Mouse (Mus musculus) intestine, postnatal 0 days (tissue): ENCODE data around the gene Adarb2. TPM values are rescaled to one million over a fixed set of nuclear protein-coding genes. Genes with fewer than 3 reads are reported as not detected.

Experiments
- ATAC-seq: fragments of 200-750 bp; cut with Nextera tagmentation; 2 replicates; pipeline ENCODE4 v1.8.0; 2017; ENCODE audit warnings: mild to moderate bottlenecking, moderate TSS enrichment, moderate library complexity
- H3K27ac ChIP-seq: fragments of 300-500 bp; sonication (generic); 2 replicates; pipeline ENCODE4 v1.5.1; 2014; ENCODE audit warnings: mild to moderate bottlenecking, low read depth, low read length, moderate library complexity
- H3K27me3 ChIP-seq: fragments of 300-500 bp; sonication (generic); replicated peaks from 2 replicates; pipeline ENCODE4 v1.6.1; 2014; ENCODE audit warnings: low read length, mixed read lengths; ENCODE audit not compliant: control insufficient read depth, insufficient read depth
- H3K36me3 ChIP-seq: fragments of 300-500 bp; sonication (generic); 2 replicates; pipeline ENCODE4 v1.6.1; 2014; ENCODE audit warnings: mild to moderate bottlenecking, moderate library complexity; ENCODE audit not compliant: control insufficient read depth, insufficient read depth
- H3K4me1 ChIP-seq: fragments of 300-500 bp; sonication (generic); replicated peaks from 2 replicates; pipeline ENCODE4 v1.6.1; 2014; ENCODE audit warnings: antibody characterized with exemption, low read length, mixed read lengths; ENCODE audit not compliant: control insufficient read depth, insufficient read depth
- H3K4me2 ChIP-seq: fragments of 300-500 bp; sonication (generic); replicated peaks from 2 replicates; pipeline ENCODE4 v1.6.1; 2014; ENCODE audit warnings: low read depth, mild to moderate bottlenecking, moderate library complexity
- H3K4me3 ChIP-seq: fragments of 300-500 bp; sonication (generic); 2 replicates; pipeline ENCODE4 v1.5.1; 2014; ENCODE audit warnings: low read depth, low read length
- H3K9ac ChIP-seq: fragments of 300-500 bp; sonication (generic); 2 replicates; pipeline ENCODE4 v1.6.1; 2014; ENCODE audit warnings: mild to moderate bottlenecking, low read depth, low read length
- H3K9me3 ChIP-seq: fragments of 300-500 bp; sonication (generic); 2 replicates; pipeline ENCODE4 v1.6.1; 2016; ENCODE audit warnings: mixed run types; ENCODE audit not compliant: control insufficient read depth
- CTCF ChIP-seq: sonication (generic); IDR thresholded peaks from 2 replicates; pipeline ENCODE4 v1.5.1; 2016; ENCODE audit warnings: low read depth, mild to moderate bottlenecking, control low read depth, antibody characterized with exemption, moderate library complexity
- WGBS: fragments of 180-500 bp; shearing (Covaris S2); extraction: QIAGEN DNeasy Blood & Tissue Kit; methylation state at CpG from one replicate; pipeline ENCODE4 v1.1.7; 2014; 5-methylcytosine and 5-hydroxymethylcytosine counted together
- polyA plus RNA-seq: library from polyadenylated mRNA; unstranded; fragments of >200 nt; fragmentation: Nextera tagmentation; extraction: Ambion mirVana; gene quantifications from 2 replicates; pipeline ENCODE4 v1.2.1, GENCODE M21; 2015

Gene Adarb2
- polyA plus RNA-seq, 1 experiment from 2014 or later, result 0.14 TPM

DNA sequence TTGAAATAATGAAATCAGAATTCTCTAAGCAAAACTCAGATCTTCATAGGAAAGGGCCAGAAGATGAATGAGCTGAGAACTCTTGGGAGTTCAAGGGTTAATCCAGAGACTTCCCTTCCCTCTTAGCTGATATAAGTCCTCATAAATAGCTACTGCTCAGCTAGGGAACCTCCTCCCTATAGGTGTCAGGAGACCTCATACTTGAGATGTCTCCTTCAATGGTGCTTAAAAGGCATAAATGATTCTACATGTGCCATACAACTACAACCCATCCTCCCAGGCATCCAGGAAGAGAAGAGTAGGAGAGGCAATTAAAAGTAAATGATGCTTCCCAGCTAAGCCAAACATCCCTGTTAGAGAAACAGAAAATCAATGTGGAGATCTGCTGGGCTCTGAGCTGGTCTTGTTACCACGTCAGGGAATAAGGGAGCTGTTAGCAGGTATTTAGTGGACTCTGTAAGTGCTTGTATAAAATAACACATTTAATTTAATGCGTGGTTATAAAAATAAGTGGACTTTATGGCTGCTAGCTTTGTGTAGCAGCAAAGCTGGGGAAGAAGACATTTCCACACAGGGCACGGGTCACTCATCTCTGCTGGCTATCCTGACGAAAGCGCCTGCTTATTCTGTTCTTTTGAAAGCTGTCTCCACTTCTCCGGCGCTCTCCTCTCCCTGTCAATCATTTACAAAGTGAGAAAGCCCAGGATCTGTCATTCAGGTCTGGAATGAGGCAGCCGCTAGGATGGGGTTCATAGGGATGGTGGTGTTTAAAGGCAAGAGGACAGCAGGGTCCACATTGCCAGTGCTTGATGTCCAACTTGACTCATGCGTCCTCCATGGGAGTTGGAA lies 331.8 kb downstream of the Adarb2 start:
- H3K27ac ChIP-seq, result no peak overlapping the region
- H3K4me2 ChIP-seq, result no peak overlapping the region
- TF ChIP-seq CTCF, result no peak
- no peak for ATAC-seq
- no peak overlapping the region for H3K4me3 ChIP-seq
- H3K9me3 ChIP-seq, result no peaks in the 10 kb centered on the region
- no peaks in the 10 kb centered on the region for H3K4me1 ChIP-seq
- no peaks in the 10 kb centered on the region for H3K36me3 ChIP-seq
- H3K27me3 ChIP-seq, result no peaks in the 10 kb centered on the region
- H3K9ac ChIP-seq, result no peak overlapping the region
- 61% methylated on average over 9 of the region's 9 CpGs for WGBS

DNA sequence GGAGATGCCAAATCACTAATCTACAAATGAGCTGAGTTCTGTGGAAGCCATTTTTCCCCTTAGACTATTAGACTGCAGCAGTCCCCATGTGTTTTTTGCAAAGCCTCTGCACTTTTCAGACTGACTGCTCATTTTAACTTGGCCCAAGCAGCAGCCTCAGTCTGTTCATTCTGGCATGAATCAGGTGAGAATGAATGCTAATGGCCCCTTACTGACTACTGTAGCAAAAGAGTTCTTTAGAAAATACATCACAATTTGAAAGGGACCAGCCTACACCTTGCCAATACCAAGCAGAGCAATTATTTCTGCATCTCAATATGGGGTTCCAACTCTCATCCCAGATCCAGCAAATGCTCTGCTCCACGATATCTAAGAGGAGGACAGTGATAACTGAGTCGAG lies 335.8 kb downstream of the Adarb2 start:
- H3K27ac ChIP-seq, result no peak overlapping the region
- no peak overlapping the region for H3K4me2 ChIP-seq
- H3K27me3 ChIP-seq, result no peaks in the 10 kb centered on the region
- no peak overlapping the region for H3K4me3 ChIP-seq
- no peaks in the 10 kb centered on the region for H3K36me3 ChIP-seq
- H3K9me3 ChIP-seq, result no peaks in the 10 kb centered on the region
- no peak for ATAC-seq
- no peak for TF ChIP-seq CTCF
- no peak overlapping the region for H3K9ac ChIP-seq
- no peaks in the 10 kb centered on the region for H3K4me1 ChIP-seq
- 94% methylated on average over 2 of the region's 2 CpGs for WGBS

DNA sequence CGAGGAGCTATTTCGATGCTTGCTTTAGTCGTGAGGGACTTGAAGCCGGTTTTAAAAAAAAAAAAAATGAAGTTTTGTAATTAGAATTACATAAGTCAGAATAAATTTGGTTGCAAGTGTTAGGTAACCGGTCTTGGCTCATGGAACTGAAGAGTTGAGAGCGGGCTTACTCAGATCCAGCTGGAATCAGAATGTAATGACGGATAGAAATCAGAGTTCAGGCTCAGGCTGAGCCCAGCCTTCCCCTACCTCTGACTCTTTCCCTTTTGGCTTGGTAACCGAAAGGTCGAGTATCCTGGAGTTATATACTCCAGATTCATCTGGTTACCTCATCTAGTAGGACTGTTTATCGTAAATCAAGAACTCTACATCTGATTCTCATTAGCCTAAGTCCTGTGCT lies 336.2 kb downstream of the Adarb2 start:
- Histone ChIP-seq H3K4me1 (no peaks in the 10 kb centered on the region), H3K27ac (no peak overlapping the region), H3K4me2 (no peak overlapping the region), H3K27me3 (no peaks in the 10 kb centered on the region), H3K9ac (no peak overlapping the region), H3K4me3 (no peak overlapping the region), H3K9me3 (no peaks in the 10 kb centered on the region), H3K36me3 (no peaks in the 10 kb centered on the region)
- no peak for ATAC-seq
- no peak for TF ChIP-seq CTCF
- WGBS, result 88% methylated on average over 10 of the region's 10 CpGs

DNA sequence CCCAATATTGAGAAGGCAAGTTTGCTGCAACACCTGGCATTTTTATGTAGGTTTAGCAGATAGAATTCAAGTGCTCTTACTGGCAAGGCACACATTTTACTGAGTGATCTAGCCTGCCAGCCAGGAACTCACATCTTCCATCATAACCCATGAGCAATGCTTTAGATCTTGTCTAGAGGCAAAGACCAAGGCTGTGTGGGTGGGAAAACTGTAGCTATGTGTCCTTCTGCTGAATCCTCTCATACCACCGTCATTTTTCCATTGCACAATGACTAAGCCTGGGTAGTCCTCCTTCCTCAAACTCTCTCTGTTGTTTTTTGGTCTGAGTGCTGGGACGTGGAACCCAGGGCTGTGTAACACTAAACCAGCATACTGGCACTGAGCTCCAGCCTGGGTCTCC lies 340.0 kb downstream of the Adarb2 start:
- Histone ChIP-seq H3K36me3 (no peaks in the 10 kb centered on the region), H3K4me2 (no peak overlapping the region), H3K9me3 (no peaks in the 10 kb centered on the region), H3K9ac (no peak overlapping the region), H3K4me1 (no peaks in the 10 kb centered on the region), H3K27me3 (no peaks in the 10 kb centered on the region), H3K27ac (no peak overlapping the region), H3K4me3 (no peak overlapping the region)
- ATAC-seq, result no peak
- no peak for TF ChIP-seq CTCF
- 79% methylated on average over 2 of the region's 2 CpGs for WGBS

DNA sequence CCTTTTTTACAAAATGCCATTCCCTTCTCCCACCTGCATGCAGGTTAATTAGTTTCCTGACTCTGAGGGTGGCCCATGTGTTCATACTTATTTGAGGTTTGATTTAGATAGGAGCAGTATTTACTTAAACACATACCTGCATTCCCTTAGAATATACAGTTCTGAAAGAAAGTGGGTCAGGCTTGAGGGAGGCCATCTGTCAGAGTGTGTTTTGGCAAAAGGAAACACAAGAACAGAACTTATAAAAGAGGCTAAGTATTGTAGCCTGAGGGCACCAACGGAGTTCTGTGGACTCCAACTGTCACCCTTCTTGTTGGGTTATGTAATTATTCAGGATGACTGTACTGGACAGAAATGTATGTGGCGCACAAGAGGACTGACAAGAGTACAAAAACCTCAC lies 349.6 kb downstream of the Adarb2 start:
- 60% methylated on average over 2 of the region's 2 CpGs for WGBS
- no peak overlapping the region for H3K27ac ChIP-seq
- no peaks in the 10 kb centered on the region for H3K4me1 ChIP-seq
- no peak for ATAC-seq
- H3K9me3 ChIP-seq, result no peaks in the 10 kb centered on the region
- no peak overlapping the region for H3K4me2 ChIP-seq
- no peak for TF ChIP-seq CTCF
- H3K9ac ChIP-seq, result no peak overlapping the region
- no peaks in the 10 kb centered on the region for H3K36me3 ChIP-seq
- H3K4me3 ChIP-seq, result no peak overlapping the region
- no peaks in the 10 kb centered on the region for H3K27me3 ChIP-seq

DNA sequence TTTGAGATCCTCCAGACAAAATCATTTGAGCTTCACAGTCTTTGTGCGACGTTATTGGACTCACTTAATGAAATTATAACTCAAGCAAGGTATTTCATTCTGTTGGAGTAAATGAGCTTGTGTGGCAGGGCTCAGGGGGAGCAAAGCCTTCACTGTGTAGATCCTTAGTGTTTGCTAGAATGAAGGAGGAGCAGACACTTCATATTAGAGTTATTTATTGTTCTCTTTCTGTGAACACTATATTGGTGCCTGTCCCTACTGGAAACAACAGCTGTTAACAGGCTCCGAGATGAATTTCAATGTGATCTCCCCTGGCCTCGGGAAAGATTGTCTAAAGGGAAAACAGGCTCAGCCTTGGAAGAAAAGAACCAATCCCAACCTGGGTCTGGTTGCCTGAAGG lies 355.1 kb downstream of the Adarb2 start:
- ATAC-seq, result no peak
- Histone ChIP-seq H3K4me2 (no peak overlapping the region), H3K27me3 (no peaks in the 10 kb centered on the region), H3K36me3 (no peaks in the 10 kb centered on the region), H3K4me1 (no peaks in the 10 kb centered on the region), H3K9ac (no peak overlapping the region), H3K4me3 (no peak overlapping the region), H3K9me3 (no peaks in the 10 kb centered on the region), H3K27ac (no peak overlapping the region)
- no peak for TF ChIP-seq CTCF
- 78% methylated on average over 4 of the region's 4 CpGs for WGBS
